Comparison of ENCODE assay signal across 9 mouse cellular contexts in the genomic region with DNA sequence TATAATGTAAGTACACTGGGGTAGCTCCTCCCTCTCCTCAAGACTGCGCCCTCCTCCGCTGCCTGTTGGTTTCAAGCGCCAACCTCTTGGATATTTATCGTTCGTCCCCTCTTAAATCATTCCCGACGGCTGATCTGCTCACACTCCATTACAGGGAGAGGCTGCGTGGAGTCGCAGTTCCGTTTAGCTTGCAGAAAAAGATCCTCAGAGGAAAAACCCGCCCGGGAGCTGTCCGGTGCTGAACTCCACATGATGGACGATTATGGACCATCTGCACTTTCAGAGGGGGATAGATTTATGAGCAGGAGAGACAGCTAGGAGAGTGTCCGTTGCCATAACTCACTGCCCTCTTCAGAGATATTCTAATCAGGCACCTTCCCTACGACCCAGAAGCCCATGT.
A peak's percentile ranks its signal among the peaks of the same experiment; 100 is the strongest.
DNase-seq lines count a peak whose midpoint lies in the region; TF ChIP-seq lines count a peak whose summit lies in the region.
"Had no signal": no experiment of that assay in that cellular context is flagged by ENCODE, and none has a peak within 500 bp of the region (broad histone marks: within the 10 kb centered on the region; RNA-seq: fewer than 3 reads in every experiment).

No protein-coding gene starts in this region.

- no peaks in the 10 kb centered on the region for H3K36me3 ChIP-seq in kidney, adult 2 months (ENCODE audit: control insufficient read depth, insufficient read depth, low read length)
- no peaks in the 10 kb centered on the region for H3K36me3 ChIP-seq in limb, embryonic 10.5 days
- H3K36me3 ChIP-seq: heart, embryonic 13.5 days had no signal

- peak; percentile 5 for DNase-seq in kidney, adult 9 months
- no peak for DNase-seq in kidney, adult 2 months
- DNase-seq in 3T3-L1 (ENCODE audit: low read depth, low spot score) (peak; percentile 39), ZHBTc4 (ENCODE audit: low read depth, low spot score) (peak; percentile 55)
- DNase-seq in limb, embryonic 10.5 days (ENCODE audit: low spot score), result peak; percentile 81
- DNase-seq in cerebellum, postnatal 4 days (ENCODE audit: low spot score in 2 of 2), result no peak
- no peak for DNase-seq in cerebellum, adult 9-11 months
- no peak for DNase-seq in cerebellum, adult 11-12 months

- H3K4me3 ChIP-seq in kidney, adult 2 months (ENCODE audit: insufficient read depth, low read depth, low read length), result no peak overlapping the region
- no peak overlapping the region for H3K4me3 ChIP-seq in limb, embryonic 10.5 days
- H3K4me3 ChIP-seq: heart, embryonic 13.5 days had no signal

- no peaks in the 10 kb centered on the region for H3K27me3 ChIP-seq in kidney, adult 2 months (replicated peaks; ENCODE audit: control insufficient read depth, insufficient read depth, low read length)
- H3K27me3 ChIP-seq in limb, embryonic 10.5 days (ENCODE audit: low read depth, poor library complexity, severe bottlenecking), result peaks cover 39% of the 10 kb centered on the region

- H3K4me1 ChIP-seq in kidney, adult 2 months (ENCODE audit: control insufficient read depth, insufficient read depth, low read length), result no peaks in the 10 kb centered on the region
- peaks cover 13% of the 10 kb centered on the region for H3K4me1 ChIP-seq in limb, embryonic 10.5 days
- H3K4me1 ChIP-seq: heart, embryonic 13.5 days had no signal

- H3K9me3 ChIP-seq in limb, embryonic 10.5 days (replicated peaks), result no peaks in the 10 kb centered on the region
- H3K9me3 ChIP-seq: heart, embryonic 13.5 days had no signal

- no peak overlapping the region for H3K27ac ChIP-seq in kidney, adult 2 months (ENCODE audit: insufficient read depth, low read depth, low read length)
- no peak overlapping the region for H3K27ac ChIP-seq in limb, embryonic 10.5 days
- H3K27ac ChIP-seq: heart, embryonic 13.5 days had no signal

- no peak for TF ChIP-seq POLR2A in kidney, adult 2 months (IDR thresholded peaks at IDR 0.05; ENCODE audit: low read depth, low read length)

- 3% methylated on average over 16 of the region's 16 CpGs for WGBS in kidney, adult 2 months
- WGBS in limb, embryonic 10.5 days, result 9% methylated on average over 16 of the region's 16 CpGs

- TF ChIP-seq CTCF in kidney, adult 2 months (conservative IDR thresholded peaks at IDR 0.05; ENCODE audit: insufficient read depth, insufficient read length, low read depth, low read length), result no peak

Comparison
In these comparisons a context has a peak if more than half of its experiments do, and no peak if none do; other contexts are left out.
1. DNase-seq: peak in kidney, adult 9 months (single experiment), 3T3-L1 (single experiment), ZHBTc4 (single experiment) and limb, embryonic 10.5 days (single experiment); none in kidney, adult 2 months (single experiment), cerebellum, postnatal 4 days (0 of 2), cerebellum, adult 9-11 months (single experiment) and cerebellum, adult 11-12 months (single experiment).